Mouse (Mus musculus) forebrain, embryonic 12.5 days (tissue): ENCODE measurements around the gene Vmn1r26. TPM values are rescaled to one million over a fixed set of nuclear protein-coding genes. Genes with fewer than 3 reads are reported as not detected.
"Not testable (repeated sequence)": the region's sequence is repeated elsewhere in the genome, so short reads cannot be mapped to it uniquely, and the experiment has no call there.

Experiments used
- ATAC-seq: fragments of 200-750 bp; cut with Nextera tagmentation; 2 replicates; pipeline ENCODE4 v1.8.0; 2017; ENCODE audit warnings: moderate TSS enrichment; ENCODE audit not compliant: low FRiP score
- H3K27ac ChIP-seq: fragments of 300-500 bp; sonication (generic); 2 replicates; pipeline ENCODE4 v1.5.1; 2016; ENCODE audit warnings: mild to moderate bottlenecking
- H3K27me3 ChIP-seq: fragments of 300-500 bp; sonication (generic); 2 replicates; pipeline ENCODE4 v1.6.1; 2016; ENCODE audit warnings: mild to moderate bottlenecking
- H3K36me3 ChIP-seq: fragments of 300-500 bp; sonication (generic); replicated peaks from 2 replicates; pipeline ENCODE4 v1.6.1; 2016; ENCODE audit warnings: mild to moderate bottlenecking
- H3K4me1 ChIP-seq: fragments of 300-500 bp; sonication (generic); 2 replicates; pipeline ENCODE4 v1.6.1; 2016
- H3K4me2 ChIP-seq: fragments of 300-500 bp; sonication (generic); 2 replicates; pipeline ENCODE4 v1.6.1; 2016; ENCODE audit warnings: mild to moderate bottlenecking, moderate library complexity
- H3K4me3 ChIP-seq: fragments of 300-500 bp; sonication (generic); replicated peaks from 2 replicates; pipeline ENCODE4 v1.5.1; 2016; ENCODE audit warnings: mild to moderate bottlenecking
- H3K9ac ChIP-seq: fragments of 300-500 bp; sonication (generic); 2 replicates; pipeline ENCODE4 v1.6.1; 2016; ENCODE audit warnings: mild to moderate bottlenecking
- H3K9me3 ChIP-seq: fragments of 300-500 bp; sonication (generic); 2 replicates; pipeline ENCODE4 v1.6.1; 2016
- WGBS: fragments of 180-500 bp; shearing (Covaris S2); methylation state at CpG from one replicate; pipeline ENCODE4 v1.1.7; 2016; 5-methylcytosine and 5-hydroxymethylcytosine counted together
- polyA plus RNA-seq: library from polyadenylated mRNA; unstranded; fragments of >200 nt; fragmentation: Nextera tagmentation; extraction: Ambion mirVana; gene quantifications from 2 replicates; pipeline ENCODE4 v1.2.1, GENCODE M21; 2016

Vmn1r26 gene
- polyA plus RNA-seq, result not detected in 2 replicates

GRCm38 (mm10) chr6:58015059-58015458, at the start of gene Vmn1r26:
TSS of gene Vmn1r26 (minus strand) at chr6:58015159.
- no peaks in the 10 kb centered on the region for H3K9me3 ChIP-seq
- no peaks in the 10 kb centered on the region for H3K36me3 ChIP-seq
- H3K27me3 ChIP-seq, result no peaks in the 10 kb centered on the region
- no peak within 1 kb of the TSS for H3K4me2 ChIP-seq
- H3K27ac ChIP-seq, result no peak within 1 kb of the TSS
- no peak within 1 kb of the TSS for H3K4me3 ChIP-seq
- no peaks in the 10 kb centered on the region for H3K4me1 ChIP-seq
- H3K9ac ChIP-seq, result no peak within 1 kb of the TSS
- WGBS, result 84% methylated on average over 1 of the region's 1 CpGs
- no peak for ATAC-seq

DNA sequence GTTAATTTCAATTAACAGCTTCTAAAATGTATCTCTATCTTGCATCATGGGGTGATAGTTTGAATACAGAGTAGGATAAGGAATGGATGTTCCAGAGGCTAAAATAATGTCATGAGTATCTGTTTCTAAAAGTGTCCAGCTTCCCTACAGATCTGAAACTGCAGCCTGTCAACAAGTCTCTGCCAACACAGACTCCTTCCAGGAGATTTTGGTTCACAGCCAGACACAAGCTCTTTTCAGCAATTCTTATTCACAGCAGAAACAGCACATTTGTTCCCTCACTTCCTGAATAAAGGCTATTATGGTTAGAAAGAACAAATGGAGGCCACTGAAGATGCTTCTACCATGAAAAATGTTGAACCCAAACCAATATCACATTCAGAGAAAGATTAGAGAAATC, 29.1 kb upstream of the Vmn1r26 start:
- ATAC-seq, result no peak
- no peaks in the 10 kb centered on the region for H3K4me1 ChIP-seq

GRCm38 (mm10) chr6:58017478-58017877, 2.5 kb upstream of the Vmn1r26 start:
- not testable (repeated sequence) for H3K4me2 ChIP-seq, H3K27me3 ChIP-seq, H3K27ac ChIP-seq, H3K9me3 ChIP-seq, ATAC-seq, H3K36me3 ChIP-seq, H3K4me3 ChIP-seq, H3K4me1 ChIP-seq, H3K9ac ChIP-seq
- WGBS, result 91% methylated on average over 21 of the region's 21 CpGs

More for the DNA sequence above, 29.1 kb upstream of the Vmn1r26 start:
- Histone ChIP-seq H3K36me3 (no peaks in the 10 kb centered on the region), H3K4me3 (no peak overlapping the region), H3K27ac (no peak overlapping the region), H3K9ac (no peak overlapping the region), H3K4me2 (no peak overlapping the region), H3K9me3 (no peaks in the 10 kb centered on the region), H3K27me3 (no peaks in the 10 kb centered on the region)

GRCm38 (mm10) chr6:57980710-57981109, 34.2 kb downstream of the Vmn1r26 start, which contains the start of gene Vmn1r25:
TSS of gene Vmn1r25 (minus strand) at chr6:57980810.
- H3K27ac ChIP-seq, result no peak within 1 kb of the TSS
- no peak for ATAC-seq
- no peak within 1 kb of the TSS for H3K4me2 ChIP-seq
- WGBS, result 70% methylated on average over 3 of the region's 3 CpGs
- no peak within 1 kb of the TSS for H3K9ac ChIP-seq
- no peaks in the 10 kb centered on the region for H3K36me3 ChIP-seq
- no peaks in the 10 kb centered on the region for H3K9me3 ChIP-seq
- H3K4me1 ChIP-seq, result no peaks in the 10 kb centered on the region
- H3K4me3 ChIP-seq, result no peak within 1 kb of the TSS
- no peaks in the 10 kb centered on the region for H3K27me3 ChIP-seq

- H3K27ac ChIP-seq, H3K4me3 ChIP-seq, H3K4me2 ChIP-seq, H3K27me3 ChIP-seq, H3K4me1 ChIP-seq, H3K36me3 ChIP-seq, ATAC-seq, H3K9me3 ChIP-seq, H3K9ac ChIP-seq: not testable (repeated sequence)
- 83% methylated on average over 1 of the region's 1 CpGs for WGBS
Measured at GRCm38 (mm10) chr6:57961403-57961802, 53.6 kb downstream of the Vmn1r26 start, which contains the start of gene Vmn1r24. TSS of gene Vmn1r24 (minus strand) at chr6:57961503.

Other genes starting within 250 kb of the Vmn1r26 start
- gene Vopp1, start 190.0 kb downstream of the Vmn1r26 start, polyA plus RNA-seq, result 93.9 and 98.8 TPM in 2 replicates
- 0.11 TPM in 1 of 2 replicates, not detected in the other for gene Vmn1r21, start 164.8 kb downstream of the Vmn1r26 start, polyA plus RNA-seq
- not detected in 2 replicates for gene Vmn1r22, start 107.1 kb downstream of the Vmn1r26 start, polyA plus RNA-seq
- gene Vmn1r23, start 88.3 kb downstream of the Vmn1r26 start, polyA plus RNA-seq, result not detected in 2 replicates
- not detected in 2 replicates for gene Vmn1r24, start 53.7 kb downstream of the Vmn1r26 start, polyA plus RNA-seq
- gene Vmn1r25, start 34.3 kb downstream of the Vmn1r26 start, polyA plus RNA-seq, result not detected in 2 replicates
- not detected in 2 replicates for gene Vmn1r27, start 203.7 kb upstream of the Vmn1r26 start, polyA plus RNA-seq
- gene Vmn1r28, start 246.9 kb upstream of the Vmn1r26 start, polyA plus RNA-seq, result not detected in 2 replicates